Mouse (Mus musculus): ENCODE results near the gene Gm5592. TPM values are rescaled to one million over a fixed set of nuclear protein-coding genes. Genes with fewer than 3 reads are reported as not detected.
"Not testable (repeated sequence)": the region's sequence is repeated elsewhere in the genome, so short reads cannot be mapped to it uniquely, and the experiment has no call there.

Gm5592 gene
- polyA plus RNA-seq (2011; ENCODE audit: insufficient read depth, insufficient read length, low read depth, missing spikeins), result not detected in 2 replicates

DNA sequence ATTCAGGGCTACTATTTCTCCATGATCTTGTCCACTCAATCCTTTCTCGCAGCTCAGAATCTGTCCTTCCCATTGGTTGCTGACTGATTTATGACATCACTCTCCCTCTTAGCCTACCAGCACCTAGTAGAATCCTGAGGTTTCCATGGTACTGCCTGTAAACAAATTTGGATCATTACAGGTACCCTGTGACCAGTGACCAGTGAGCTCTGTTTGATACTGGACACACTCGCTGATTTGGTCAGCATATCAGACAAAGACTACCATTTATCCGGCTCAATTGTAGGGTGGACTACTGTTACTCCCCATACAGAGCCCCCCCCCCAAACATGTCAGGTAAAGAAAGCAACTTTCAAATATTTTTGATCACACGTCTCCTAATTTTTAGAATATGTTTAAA, at the start of gene Gm5592:
TSS of gene Gm5592 (plus strand) at position 301 of the 400 bp plus-strand sequence.
- not testable (repeated sequence) for H3K36me3 ChIP-seq (ENCODE audit: control insufficient read depth, insufficient read depth, low read length, poor library complexity, severe bottlenecking); H3K4me1 ChIP-seq (ENCODE audit: control insufficient read depth, insufficient read depth, low read length); H3K9ac ChIP-seq (ENCODE audit: low read depth, poor library complexity, severe bottlenecking); H3K27ac ChIP-seq (ENCODE audit: insufficient read depth, low read length); H3K4me3 ChIP-seq (ENCODE audit: low read depth, low read length); H3K9me3 ChIP-seq (replicated peaks; ENCODE audit: control insufficient read depth, insufficient read depth, low read length, poor library complexity, severe bottlenecking); H3K27me3 ChIP-seq (ENCODE audit: control insufficient read depth, insufficient read depth, low read length, poor library complexity, severe bottlenecking)

DNA sequence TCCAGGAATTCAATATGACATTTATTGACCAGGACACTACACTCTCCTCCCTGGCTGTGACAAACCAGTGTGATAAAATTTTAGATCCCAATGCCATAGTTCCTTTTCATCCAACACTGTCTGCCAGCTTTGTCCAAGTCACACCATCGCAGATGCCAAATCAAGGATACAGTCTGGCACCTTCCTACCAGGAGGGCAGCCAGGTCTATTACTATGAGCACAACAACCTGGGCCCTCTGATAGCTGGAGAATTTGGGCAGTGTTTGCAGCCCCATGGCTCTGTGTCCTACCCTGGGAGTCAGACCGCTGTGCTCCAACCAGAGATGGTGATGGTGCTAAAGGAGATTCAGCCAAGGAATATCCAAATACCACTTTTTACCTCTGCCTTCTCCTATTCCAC, 2.2 kb downstream of the Gm5592 start:
- not testable (repeated sequence) for H3K4me3 ChIP-seq (ENCODE audit: low read depth, low read length)

DNA sequence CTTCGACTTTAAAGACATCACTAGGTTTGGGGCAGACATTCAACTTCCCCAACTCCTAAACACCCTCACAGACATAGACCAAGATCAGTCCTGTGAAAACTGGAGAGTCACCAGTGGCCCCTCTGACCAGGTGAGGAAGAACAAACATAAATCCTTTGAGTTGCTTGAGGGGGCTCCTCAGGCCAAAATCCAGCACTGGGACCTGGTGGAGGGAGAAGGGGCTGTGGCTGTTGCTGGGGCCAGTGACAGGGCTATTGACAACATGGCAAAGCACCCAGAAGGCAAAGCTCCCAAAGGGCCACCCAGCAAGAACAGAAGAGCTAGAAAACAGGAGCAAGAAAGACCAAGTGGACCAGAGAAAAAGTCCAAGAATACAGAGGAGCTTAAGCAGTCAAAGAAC, 4.2 kb downstream of the Gm5592 start:
- H3K36me3 ChIP-seq (ENCODE audit: control insufficient read depth, insufficient read depth, low read length, poor library complexity, severe bottlenecking); H3K4me3 ChIP-seq (ENCODE audit: low read depth, low read length); H3K27ac ChIP-seq (ENCODE audit: insufficient read depth, low read length); H3K4me1 ChIP-seq (ENCODE audit: control insufficient read depth, insufficient read depth, low read length); H3K27me3 ChIP-seq (ENCODE audit: control insufficient read depth, insufficient read depth, low read length, poor library complexity, severe bottlenecking); H3K9ac ChIP-seq (ENCODE audit: low read depth, poor library complexity, severe bottlenecking); H3K9me3 ChIP-seq (replicated peaks; ENCODE audit: control insufficient read depth, insufficient read depth, low read length, poor library complexity, severe bottlenecking): not testable (repeated sequence)

More for the DNA sequence above, 2.2 kb downstream of the Gm5592 start:
- H3K4me1 ChIP-seq (ENCODE audit: control insufficient read depth, insufficient read depth, low read length); H3K9me3 ChIP-seq (replicated peaks; ENCODE audit: control insufficient read depth, insufficient read depth, low read length, poor library complexity, severe bottlenecking); H3K36me3 ChIP-seq (ENCODE audit: control insufficient read depth, insufficient read depth, low read length, poor library complexity, severe bottlenecking); H3K27ac ChIP-seq (ENCODE audit: insufficient read depth, low read length); H3K27me3 ChIP-seq (ENCODE audit: control insufficient read depth, insufficient read depth, low read length, poor library complexity, severe bottlenecking); H3K9ac ChIP-seq (ENCODE audit: low read depth, poor library complexity, severe bottlenecking): not testable (repeated sequence)

DNA sequence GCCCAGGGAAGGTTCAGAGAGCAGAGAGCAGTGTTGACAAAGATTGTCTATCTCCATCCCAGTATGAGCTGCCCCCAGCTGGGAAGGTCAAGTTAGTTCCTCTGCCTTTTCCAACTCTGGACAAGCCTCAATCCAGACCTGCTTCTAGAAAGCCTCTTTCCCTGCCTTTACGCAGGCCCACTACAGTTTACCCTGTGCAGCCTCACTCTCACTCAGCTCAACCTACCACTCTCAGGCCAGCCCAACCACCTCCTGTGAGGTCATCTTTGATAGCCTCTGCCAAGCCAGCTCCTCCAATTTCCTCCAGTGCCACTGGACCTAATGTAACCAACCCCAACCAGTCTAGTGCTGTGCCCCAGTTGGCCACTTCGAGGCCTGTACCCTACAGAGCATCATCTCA, 4.9 kb downstream of the Gm5592 start:
- not testable (repeated sequence) for H3K27ac ChIP-seq (ENCODE audit: insufficient read depth, low read length); H3K27me3 ChIP-seq (ENCODE audit: control insufficient read depth, insufficient read depth, low read length, poor library complexity, severe bottlenecking); H3K4me1 ChIP-seq (ENCODE audit: control insufficient read depth, insufficient read depth, low read length); H3K9ac ChIP-seq (ENCODE audit: low read depth, poor library complexity, severe bottlenecking); H3K9me3 ChIP-seq (replicated peaks; ENCODE audit: control insufficient read depth, insufficient read depth, low read length, poor library complexity, severe bottlenecking); H3K36me3 ChIP-seq (ENCODE audit: control insufficient read depth, insufficient read depth, low read length, poor library complexity, severe bottlenecking); H3K4me3 ChIP-seq (ENCODE audit: low read depth, low read length)

DNA sequence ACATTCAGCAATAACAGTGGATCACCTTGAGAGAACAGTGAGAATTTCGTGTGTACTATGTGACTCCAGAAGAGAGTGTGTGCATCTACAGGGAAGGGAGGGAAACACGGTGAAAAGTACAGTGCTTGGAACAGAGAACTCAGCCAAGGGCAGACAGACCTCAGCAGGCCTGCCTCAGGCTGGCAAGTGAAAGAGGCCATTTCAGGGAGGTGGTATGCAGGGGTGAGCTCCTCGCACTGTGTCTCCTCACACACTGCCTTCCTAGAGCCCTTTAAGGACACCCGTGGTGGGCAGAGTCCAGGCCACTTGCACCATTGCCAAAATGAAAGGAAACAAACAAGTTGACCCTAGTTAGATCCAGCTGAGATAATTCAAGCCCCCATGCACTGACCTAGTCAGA, 40.0 kb downstream of the Gm5592 start:
- Histone ChIP-seq H3K36me3 (ENCODE audit: control insufficient read depth, insufficient read depth, low read length, poor library complexity, severe bottlenecking) (no peaks in the 10 kb centered on the region), H3K27me3 (ENCODE audit: control insufficient read depth, insufficient read depth, low read length, poor library complexity, severe bottlenecking) (no peaks in the 10 kb centered on the region), H3K9ac (ENCODE audit: low read depth, poor library complexity, severe bottlenecking) (no peak overlapping the region), H3K27ac (ENCODE audit: insufficient read depth, low read length) (no peak overlapping the region), H3K9me3 (replicated peaks; ENCODE audit: control insufficient read depth, insufficient read depth, low read length, poor library complexity, severe bottlenecking) (no peaks in the 10 kb centered on the region), H3K4me1 (ENCODE audit: control insufficient read depth, insufficient read depth, low read length) (no peaks in the 10 kb centered on the region), H3K4me3 (ENCODE audit: low read depth, low read length) (no peak overlapping the region)
- TF ChIP-seq CTCF (IDR thresholded peaks at IDR 0.05; ENCODE audit: low read depth, low read length) (no peak), POLR2A (IDR thresholded peaks at IDR 0.05; ENCODE audit: insufficient read depth, low read length) (no peak), EP300 (IDR thresholded peaks at IDR 0.05; ENCODE audit: insufficient read depth, low read depth, low read length) (no peak)

Other genes with a start within 250 kb of the Gm5592 start
- not detected in 2 replicates for gene 4930433I11Rik, start 166.3 kb upstream of the Gm5592 start, polyA plus RNA-seq (2011; ENCODE audit: insufficient read depth, insufficient read length, low read depth, missing spikeins)
- not detected in 2 replicates for gene Gm4884, start 121.1 kb upstream of the Gm5592 start, polyA plus RNA-seq (2011; ENCODE audit: insufficient read depth, insufficient read length, low read depth, missing spikeins)
- gene AI987944, start 239.5 kb downstream of the Gm5592 start, polyA plus RNA-seq (2011; ENCODE audit: insufficient read depth, insufficient read length, low read depth, missing spikeins), result 13.9 TPM in 2 replicates